Mouse (Mus musculus) retina, postnatal 7 days (tissue): ENCODE results near the gene Tapbpl.
"Not testable (repeated sequence)": the region's sequence is repeated elsewhere in the genome, so short reads cannot be mapped to it uniquely, and the experiment has no call there.

ENCODE experiments used
- DNase-seq: peaks from one replicate; pipeline ENCODE4 v3.0.0-alpha.2; 2012; ENCODE audit warnings: low read depth, low spot score

The Tapbpl gene

DNA sequence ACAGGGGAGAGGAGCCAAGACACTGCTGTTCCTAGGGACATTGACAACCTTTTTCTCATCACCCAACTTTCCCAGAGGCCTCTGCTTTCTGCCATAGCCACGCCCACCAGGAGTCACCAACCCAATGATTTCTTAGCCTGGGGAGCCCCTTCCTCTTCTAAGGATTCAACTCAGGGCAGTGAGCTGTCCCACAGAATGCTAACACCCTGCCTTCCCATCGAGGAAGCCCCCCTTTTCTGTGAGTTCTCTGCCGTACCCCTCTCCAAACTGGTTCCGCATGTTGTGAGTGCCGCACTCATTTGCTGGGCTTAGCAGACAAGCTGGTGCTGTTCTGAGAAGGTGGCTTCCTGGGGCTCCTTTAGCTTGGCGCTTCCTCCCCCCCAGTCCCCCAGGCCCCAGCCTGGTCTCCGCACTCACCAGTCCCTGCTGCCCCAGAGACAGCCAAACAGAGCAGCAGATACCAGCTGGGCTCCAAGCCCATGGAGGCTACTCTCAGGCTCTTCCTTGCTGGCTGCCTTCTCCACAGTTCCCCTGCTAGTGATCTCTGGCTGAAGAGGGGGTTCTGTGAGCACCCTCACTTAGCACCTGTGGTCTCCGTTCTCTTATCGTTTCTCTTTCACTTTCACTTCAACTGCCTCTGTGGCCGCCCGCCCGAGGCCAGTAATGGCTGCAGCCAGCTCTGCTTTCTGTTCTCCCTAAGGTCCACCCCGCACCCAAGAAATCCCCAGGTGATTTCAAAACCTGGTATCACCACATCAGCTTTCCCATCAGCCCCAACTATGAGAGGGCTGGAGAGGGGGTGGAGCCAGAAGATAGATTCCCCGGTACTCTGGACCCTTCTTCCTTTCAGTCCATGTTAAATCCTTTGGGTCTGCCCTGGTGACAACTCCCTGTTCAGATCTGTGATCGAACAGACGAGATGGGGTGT lies at the start of gene Tapbpl:
TSS of gene Tapbpl (minus strand) at position 744 of the 928 bp plus-strand sequence.
- peak; percentile 11 for DNase-seq

DNA sequence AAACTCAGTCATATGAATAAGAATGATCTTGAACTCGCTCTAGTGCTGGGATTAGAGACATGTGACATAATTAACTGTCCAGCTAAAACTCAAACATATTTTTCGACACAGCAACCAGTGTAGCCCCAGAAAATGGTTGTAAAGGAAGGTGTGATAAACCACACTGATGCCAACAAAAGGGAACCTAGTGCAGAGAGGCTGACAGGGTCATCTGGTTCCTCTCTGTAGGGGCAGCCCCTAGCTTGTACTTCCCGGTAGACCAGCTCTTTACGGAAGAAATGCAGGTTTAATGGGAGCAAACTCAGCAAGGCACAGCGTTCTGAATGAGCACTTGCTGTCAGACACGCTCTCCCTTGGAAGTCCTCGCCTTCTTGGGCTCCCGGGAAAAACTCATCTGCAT lies 48.1 kb upstream of the Tapbpl start:
- no peak for DNase-seq

DNA sequence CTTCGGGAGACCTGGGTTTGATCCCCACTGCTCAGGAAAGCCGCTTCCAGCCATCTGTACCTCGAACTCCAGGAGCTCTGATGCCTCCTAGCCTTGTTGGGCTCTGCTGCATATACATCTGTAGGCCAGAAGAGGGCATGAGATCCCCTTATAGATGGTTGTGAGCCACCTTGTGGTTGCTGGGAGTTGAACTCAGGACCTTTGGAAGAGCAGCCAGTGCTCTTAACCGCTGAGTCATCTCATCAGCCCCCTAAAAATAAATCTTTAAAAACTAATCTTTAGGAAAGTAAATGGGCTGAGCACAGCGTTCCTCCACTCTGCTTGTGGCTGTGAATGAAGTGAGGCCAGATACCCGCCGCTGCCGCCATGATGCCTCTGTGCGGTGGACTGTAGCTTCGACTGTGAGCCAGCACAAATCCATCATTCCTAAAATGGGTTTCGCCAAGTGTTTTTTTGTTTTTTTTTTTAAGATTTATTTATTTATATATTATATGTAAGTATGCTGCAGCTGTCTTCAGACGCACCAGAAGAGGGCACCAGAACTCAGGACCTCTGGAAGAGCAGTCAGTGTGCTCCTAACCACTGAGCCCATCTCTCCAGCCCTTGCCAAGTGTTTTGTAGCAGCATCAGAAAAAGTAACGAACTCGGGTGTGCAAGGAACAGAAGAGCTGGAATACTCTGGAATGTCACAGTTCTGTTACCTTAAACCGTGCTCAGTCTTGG lies 43.3 kb upstream of the Tapbpl start:
- DNase-seq: no peak

DNA sequence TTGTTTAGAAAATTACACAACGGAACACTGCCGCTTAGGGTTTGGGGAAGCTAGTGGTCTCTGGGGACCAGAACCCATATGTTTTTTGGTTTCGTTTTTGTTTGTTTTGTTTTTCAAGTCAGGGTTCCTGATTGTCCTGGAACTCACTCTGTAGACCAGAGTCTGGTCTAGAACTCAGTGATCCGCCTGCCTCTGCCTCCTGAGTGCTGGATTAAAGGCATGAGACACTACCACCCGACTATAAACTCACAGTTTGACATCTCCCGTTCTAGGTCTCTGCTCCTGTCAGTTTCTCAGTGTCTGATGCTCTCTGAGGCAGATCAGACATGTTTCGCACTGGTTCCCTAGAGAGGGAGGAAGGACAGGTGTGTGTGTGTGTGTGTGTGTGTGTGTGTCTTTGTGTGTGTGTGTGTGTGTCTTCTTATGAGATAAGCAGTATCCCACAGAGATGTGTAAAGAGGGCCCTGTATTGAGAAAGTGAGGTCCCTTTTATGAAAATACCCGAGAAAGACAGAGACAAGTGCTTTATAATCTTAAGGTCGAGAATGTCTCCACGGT lies 40.6 kb upstream of the Tapbpl start:
- DNase-seq: no peak

DNA sequence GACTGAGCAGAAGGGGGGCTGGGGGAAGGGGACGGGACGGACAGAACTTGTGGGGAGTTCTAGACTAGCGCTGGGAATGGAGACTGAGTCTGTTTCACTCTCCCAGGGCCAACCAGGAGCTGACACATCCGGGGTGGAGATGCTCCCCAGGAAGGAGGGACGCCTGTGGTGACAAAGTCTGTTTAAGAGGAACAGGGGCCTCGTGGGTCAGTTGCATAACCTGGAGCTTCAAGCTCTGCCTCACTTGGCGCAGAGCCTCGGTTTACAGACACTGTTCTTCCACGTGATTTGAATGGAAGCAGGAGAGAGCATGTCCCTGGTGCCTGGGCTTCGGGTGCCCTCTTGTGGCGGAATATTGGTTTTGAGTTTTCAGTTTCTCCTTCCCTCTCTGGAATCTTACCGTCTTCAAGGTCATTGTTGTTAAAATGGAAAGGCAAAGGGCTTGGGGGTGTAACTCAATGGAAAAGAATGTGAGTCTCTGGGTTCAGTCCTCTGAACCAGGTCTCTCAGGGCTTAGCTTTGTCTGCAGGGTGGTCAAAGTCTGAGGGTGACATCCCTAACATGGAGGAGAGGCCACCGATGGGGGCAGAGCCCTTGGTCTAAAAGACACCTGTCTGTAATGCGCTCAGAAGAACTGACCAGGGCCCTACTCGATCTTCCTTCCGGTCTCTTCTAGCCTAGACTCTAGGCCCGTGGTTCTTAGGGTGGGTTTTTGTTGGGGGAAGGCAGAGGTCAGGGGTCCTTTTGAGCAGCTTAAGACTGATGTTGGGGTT lies 40.0 kb upstream of the Tapbpl start:
- peak; percentile 78 for DNase-seq

DNA sequence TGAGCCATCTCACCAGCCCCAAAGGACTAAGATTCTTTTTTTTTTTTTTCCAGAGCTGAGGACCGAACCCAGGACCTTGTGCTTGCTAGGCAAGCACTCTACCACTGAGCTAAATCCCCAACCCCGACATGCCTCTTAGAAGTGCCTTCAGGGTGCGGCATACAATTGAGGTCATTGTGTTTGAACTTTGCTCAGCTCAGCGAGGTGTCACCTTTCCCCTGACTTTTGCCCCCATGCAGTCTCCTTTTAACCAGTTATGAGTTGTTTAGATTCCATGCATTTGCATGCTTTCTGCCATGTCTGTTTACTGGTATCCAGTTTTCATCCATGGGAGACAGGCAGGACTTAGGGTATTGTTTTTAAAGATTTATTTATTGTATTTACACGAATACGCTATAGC lies 37.1 kb upstream of the Tapbpl start:
- no peak for DNase-seq

DNA sequence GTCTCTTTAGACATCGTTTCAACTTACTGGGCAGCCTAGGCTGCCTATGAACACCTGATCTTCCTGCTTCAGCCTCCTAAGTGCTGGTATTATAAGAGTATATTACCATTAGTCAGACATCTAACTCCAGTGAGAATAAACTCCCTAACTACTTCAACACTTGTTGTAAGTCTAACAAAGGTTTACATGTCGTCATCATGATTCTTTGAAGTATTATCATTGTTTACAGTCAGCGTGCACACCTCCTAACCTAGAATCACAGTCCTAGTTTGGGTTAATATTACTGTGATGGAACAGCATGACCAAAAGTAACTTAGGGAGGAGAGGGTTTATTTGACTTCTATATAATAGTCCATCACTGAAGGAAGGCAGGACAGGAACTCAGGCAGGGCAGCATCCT lies 35.8 kb upstream of the Tapbpl start:
- DNase-seq: no peak

DNA sequence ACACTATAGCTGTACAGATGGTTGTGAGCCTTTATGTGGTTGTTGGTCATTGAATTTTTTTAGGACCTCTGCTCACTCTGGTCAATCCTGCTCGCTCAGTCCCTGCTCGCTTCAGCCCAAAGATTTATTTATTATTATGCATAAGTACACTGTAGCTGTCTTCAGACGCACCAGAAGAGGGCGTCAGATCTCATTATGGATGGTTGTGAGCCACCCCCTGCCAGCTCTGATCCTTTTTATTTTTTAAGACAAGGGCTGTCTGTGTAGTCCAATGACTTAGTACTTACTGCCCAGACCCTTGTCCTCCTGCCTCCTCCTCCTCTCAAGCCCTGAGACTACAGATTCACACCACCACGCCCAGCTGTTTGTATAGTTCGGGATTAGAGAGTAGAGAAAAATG lies 34.9 kb upstream of the Tapbpl start:
- DNase-seq: not testable (repeated sequence)

DNA sequence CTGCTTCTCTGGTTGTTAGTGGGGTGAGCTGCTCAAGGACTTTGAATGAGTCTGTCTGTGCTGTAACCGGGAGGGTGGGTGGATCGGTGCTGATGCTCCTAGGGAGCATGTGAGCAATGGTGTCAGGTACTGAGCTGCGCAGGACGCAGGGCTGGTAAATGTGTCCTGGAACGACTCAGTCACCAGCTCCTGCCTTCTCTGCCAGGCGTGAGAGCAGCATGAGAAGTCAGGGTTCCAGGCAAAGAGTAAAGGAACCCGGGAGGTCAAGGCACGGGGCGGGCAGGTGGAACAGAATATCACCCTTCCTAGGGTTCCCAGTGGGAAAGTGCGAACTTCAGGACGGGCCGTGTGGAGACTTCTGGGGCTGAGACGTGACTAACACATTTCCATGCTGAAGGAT lies 34.4 kb upstream of the Tapbpl start:
- DNase-seq: no peak

DNA sequence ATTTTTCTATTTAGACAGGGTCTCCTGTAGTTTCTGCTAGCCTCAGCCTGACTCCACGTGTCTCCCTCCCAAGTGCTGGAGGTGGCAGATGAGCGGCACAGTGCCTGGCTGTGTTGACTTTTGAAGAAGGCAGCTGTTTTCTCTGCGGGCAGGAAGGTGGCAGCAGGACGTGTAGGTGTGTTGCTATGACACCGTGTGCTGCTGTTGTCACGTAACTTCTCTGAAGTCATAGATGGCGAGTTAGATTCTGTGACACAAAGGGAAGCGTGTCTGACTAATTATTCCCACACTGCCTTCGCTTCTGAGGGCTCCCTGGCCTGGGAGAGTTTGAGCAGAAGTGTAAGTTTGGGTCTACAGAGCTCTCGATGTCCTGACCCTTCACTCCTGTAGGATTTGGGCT lies 33.6 kb upstream of the Tapbpl start:
- DNase-seq: no peak

DNA sequence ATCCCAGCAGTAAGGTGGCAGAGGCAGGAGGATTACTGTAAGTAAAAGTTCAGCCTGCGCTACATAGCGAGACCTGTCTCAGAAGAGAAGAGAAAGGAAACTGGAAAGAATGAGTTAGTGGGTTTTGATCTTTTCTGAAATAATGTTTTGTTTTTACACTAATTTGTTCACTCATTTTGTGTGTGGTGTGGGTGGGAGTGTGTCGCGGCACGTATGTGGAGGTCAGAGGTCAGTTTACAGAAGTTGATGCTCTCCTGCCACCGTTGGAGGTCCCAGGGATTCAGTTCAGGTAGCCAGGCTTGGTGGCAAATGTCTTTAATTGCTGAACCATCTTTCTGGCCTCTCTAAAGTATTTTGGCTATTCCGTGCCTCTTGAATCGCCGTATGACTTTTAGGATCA lies 32.6 kb upstream of the Tapbpl start:
- no peak for DNase-seq

DNA sequence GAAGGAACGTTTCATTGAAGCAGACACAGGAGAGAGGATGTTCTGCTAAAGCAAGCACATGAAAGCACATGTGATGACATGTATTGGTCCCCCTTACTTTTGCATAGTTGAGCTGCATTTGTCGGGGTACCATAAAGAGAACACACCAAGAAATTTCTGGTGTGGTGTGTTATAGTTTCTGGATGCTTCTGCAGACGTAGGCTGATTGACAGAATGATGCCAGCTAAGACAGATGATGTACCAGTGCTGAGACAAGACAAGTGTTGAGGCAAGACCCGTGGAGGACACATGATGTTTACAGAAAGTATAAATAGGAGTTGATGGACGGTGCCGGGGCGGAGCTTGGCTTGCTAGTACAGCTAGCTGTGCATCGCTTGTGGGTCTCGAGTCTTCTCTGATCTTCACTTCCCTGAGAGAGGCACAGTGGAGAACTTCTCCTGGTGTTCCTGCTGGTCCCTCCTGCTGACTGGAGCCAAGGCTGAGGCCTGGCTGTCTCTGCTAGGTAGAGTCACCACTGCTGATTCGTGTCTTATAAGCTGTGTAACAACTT lies 28.4 kb upstream of the Tapbpl start:
- DNase-seq: no peak

DNA sequence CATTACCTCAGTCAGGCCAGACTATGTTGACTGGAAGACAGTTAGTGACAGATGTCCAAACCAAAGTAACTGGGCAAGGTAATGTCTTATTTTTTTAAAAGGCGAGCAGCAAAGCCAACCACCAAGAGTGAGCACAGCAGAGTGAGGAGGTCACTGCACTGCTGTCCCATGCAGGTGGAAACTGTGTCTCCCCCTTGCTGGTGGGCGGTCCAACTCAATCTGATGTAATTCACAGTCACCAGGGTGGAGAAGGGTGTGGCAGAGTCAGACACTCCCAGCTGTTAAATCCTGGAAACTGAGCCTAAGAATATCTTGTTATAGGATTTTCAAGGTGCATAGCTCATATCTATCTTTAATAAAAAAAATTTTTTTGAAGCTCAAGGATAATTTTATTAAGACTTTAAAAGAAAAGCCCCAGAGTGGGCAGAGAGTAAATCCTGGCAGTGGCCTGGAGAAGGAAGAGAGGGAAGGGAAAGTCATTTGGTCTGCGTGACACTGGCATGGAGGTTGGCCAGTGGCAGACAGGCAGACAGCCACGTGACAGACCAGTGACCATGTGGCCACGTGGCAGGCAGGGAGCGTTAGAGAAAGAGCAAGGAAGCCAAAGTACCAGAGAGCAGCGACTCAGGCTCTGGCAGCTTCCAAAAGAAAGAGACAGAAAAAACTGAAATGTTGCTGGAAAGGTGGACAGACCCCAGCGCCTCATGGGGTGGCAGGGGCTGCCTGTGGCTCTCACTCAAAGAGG lies 24.7 kb upstream of the Tapbpl start:
- DNase-seq: no peak

DNA sequence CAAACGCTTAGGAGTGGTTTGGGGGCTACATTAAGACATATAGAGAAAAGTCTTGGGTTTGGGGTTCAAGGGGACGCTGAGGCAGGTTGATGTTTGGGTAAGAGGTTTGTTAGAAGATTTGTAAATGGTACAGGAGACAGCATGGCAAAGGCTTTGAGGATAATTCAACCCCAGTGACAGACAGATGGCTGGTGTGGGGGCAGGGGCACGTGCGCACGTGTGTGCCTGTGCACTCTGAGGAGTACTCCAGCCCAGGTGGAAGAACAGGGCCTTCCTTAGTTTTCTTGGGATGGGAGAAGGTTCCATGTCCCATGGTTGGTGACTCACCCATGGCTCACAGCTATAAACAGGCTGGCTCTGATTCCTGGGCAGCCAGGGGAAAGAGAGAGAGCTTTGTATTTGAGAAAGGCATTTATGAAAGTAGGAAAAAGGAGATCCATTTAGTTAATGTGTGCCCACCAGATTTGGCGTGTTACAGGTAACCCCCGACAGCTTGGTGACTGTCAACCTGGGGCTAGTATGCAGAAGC lies 23.9 kb upstream of the Tapbpl start:
- DNase-seq: no peak

DNA sequence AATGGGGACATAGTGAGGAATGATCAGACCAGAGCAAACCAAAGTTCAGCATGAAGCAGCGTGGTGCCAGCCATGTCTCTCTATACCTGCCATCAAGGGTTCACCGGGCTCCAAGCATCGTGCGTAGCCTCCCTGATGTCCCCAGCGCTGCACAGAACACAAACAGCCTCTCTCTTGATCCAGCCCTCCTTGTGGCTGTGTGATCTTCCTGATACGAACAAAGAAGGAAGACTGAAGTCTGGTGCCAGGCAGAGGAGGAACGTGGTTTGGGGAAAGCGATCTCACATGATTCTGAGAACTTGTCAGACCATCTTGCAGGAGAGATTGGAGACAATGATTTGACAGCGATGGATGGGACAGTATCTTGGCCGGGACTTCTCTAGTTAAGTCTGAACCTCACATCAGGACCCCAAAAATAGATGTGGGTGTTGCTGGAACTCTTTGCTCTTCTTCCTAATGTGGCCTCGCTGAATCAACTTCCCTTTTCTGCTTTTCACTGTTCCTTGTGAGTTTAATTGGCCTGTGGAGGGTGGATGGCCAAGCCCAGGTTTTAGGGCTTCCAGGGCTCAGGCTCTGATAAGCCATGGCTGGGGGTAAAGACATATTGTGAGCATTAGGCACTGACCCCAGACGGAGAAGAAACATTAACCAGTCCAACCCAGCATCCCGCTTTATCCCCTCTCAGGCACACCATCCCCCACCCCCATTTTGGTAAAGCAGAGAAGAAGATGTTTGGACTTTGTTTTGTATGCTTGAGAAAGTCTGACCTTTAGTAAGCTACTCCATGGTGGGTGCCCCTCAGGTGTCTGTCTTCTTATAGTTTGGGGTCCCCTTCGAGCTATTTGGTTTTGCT lies 22.4 kb upstream of the Tapbpl start:
- DNase-seq: no peak

DNA sequence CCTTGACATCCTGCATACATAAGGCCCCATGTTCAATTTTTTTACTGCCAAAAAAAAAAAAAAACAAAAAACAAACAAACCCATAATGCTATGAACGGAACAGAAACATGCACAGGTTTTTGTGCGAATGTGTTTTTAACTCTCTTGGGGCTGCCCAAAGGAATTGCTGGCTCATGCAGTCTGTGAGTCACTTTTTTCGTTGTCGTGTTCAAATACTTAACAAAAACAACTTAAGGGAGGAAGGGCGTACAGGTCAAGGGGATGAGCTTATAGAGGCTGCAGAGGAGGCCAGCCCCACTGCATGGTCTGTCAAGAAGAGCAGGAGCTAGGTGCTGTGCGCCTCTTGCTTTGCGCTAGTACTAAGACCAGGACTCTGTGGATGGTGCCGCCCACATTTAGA lies 21.1 kb upstream of the Tapbpl start:
- no peak for DNase-seq

DNA sequence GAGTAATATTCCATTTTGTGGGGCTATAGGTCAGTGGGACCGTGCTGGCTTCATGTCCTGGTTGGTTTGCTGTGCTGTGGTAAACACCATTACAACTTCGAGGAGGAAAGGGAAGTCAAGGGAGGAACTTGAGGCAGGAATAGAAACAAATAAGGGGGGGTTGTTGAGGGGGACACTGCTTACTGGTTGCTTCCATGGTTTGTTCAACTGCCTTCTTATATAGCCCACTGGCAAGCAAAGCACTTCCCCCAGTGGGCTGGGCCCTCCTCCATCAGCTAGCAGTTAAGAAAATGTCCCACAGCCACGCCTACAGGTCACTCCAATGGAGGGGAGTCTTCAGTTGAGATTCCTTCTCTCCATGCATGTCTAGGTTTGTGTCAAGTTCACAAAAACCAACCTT lies 20.6 kb upstream of the Tapbpl start:
- no peak for DNase-seq

DNA sequence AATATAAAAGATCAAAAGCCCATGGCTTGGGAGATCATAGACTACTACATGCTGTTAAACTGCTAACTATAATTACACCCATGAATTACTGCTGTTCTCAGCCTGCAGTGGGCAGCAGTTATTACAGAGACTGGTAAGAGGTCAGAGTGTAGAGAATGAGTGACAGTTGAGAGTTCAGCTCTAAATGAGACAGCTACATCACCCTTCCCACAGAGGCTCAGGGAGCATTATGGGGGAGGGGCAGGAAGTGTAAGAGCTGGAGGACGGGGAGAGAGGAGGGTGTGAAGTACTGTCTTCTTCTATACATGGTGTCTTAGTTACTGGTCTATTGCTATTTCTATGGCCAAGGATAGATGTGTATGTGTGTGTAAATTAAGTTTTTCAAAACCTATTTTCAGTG lies 12.9 kb upstream of the Tapbpl start:
- no peak for DNase-seq

DNA sequence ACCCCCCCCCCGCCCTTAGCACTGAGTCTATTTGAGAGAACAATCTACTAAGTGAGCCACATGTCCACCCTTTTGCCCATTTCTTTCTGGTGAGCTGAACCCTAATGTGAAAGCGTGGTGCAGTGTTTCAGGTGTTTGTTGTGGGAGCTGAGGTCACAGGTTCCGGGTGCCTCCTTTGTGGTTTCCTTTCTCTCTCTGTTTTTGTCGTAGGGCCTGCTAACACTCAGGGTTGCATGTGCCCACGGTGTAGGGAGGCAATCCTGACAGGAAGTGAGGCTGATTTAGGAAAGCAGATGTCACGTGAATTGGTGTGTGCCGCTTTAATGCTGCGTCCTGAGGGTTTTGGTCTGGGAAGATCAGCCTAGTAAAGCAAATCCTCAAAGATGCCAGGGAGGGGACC lies 9.9 kb upstream of the Tapbpl start:
- DNase-seq: no peak

DNA sequence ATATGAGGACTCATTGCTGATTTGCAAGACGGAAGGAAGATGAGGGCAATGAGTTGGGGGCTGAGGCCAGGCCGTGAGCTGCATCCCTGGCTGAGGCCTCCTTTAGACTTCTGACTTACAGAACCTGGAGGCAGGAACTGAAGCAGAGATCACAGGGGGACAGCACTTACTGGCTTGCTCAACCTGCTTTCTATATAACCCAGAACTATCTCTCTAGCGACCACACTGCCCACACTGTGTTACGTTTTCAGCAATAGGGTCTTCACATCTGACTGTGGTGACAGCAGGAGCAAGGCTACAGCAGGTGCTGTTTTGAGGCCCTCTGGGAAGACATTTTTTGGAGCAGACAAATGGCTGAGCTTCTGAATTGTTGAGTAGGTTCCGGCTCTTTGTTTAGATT lies 9.0 kb upstream of the Tapbpl start:
- DNase-seq: no peak
